Mouse (Mus musculus) urinary bladder, postnatal 36 days (tissue): ENCODE measurements around the gene Snd1.

ENCODE experiments used
- DNase-seq, 2 experiments: peaks; one replicate each; pipeline ENCODE4 v3.0.0; 2022; ENCODE audit warnings: low spot score in 2 of 2, mixed read lengths in 1 of 2

Snd1 gene

DNA sequence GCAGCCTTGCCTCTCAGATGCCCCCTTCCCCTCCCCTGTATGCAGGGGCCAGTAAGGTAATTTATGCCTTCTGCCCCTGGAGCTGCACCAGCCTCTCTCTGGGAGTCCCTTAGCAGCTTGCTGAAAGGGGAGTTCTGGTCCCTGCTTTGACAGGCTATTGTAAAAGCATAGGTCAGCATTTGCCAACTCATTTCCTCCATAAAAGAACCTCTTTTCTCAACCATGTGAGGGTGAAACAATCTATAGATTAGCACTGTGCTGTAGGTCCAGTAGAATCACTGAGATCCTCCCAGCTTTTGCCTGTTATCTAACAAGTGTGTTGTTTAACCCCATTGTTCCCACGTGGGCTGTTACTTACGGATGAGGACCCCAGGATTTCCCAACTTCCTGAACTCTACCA is 359.1 kb downstream of the Snd1 start:
- DNase-seq: no peak

- no peak for DNase-seq
Observed at GRCm38 (mm10) chr6:28836600-28836999, 361.7 kb downstream of the Snd1 start.

DNA sequence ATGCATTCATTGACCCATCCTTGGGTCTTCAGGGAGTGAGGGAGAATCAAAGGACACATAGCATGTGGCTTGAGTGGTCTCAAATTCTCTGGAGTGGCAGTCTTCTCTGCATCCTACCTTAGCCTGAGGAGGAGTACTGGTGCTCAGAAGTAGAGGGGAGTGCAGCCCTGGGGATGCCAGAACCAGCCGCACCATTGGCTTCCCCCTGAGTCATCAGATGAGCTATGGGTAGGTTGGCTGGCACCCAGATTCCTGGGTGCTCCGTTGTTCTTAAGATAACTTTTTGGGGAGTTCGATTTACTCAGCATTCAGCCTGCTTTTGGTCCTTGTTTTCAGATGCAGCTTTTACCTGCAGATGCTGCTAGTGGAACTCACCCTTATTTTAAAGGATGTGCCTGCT is 366.6 kb downstream of the Snd1 start:
- no peak for DNase-seq

DNA sequence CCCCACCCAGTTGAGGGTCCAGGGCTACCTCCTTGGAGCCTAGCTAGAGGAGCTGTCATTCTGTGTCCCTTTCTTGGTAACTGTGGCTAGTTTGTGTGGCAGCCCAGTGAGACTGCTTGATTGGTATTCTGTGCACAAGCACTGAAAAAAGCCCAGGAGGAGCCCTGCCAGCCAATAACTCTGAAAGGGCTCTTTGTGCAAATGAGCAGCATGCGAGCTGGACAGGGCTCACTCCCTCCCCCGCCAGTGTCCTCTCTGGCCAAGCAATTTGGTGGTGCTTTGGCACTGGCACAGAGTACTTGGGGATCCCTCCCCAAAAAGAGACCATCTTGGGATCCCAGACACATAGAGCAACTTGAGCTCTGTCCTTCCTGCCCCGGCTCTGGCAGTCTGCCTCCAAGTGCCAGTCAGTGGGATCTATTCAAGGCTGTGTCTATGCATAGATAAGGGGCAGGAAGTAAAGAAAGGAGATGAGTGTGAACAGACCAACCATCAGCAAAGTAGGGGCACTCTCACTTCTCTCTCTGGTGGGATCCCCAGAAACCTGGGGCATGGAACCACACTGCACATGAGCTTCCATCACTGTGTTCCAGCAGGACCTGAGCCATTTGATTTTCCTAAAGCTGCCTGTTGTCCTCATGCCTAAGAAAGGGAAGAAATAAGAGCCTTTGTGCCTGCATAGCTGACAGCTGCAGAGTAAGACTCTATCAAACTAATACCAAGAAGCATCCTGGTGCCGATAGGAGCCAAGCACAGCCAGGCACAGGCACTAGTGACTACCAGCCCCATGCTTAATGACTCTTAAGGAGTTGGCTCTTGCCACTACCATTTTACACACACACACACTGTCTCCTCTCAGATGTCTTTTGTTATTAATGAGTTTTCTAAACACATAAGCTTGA is 367.7 kb downstream of the Snd1 start:
- no peak for DNase-seq

DNA sequence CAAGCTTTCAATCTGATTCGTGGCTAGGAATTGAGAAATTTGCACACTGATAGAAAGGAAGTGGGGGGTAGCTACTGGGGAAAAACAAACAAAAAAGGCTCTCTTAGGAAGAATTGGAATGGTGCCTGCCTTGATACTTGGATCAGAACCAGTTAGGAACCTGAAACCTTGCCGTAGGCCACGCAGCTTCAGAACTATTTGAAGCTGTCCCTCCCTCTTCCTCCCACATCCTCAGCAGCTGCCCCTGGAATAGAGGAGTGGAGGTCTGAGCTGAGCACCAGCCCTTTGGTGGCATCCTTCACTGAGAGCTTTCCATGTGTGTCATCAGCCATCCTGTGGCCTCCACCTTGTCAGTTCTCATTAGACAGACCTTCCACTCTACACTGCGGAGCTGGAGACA is 370.7 kb downstream of the Snd1 start:
- DNase-seq: no peak

DNA sequence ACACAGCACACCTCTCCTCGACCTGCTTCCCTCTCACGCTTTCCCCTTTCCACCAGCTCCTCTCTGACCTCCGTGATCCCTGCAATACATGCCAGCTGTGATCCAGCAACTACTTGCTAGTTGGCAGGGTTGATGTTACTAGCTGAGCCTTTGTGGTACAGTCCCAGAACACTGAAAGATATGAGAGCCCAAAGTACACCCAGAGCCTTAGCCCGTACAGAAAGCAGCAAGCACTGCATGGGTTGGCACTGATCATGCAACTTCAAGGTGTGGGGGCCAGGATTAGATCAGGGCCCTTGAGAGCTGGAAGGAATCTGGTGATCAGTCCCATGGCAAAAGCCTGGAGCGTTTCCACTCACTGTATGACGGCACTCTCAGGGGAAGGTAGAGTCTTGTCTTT is 372.7 kb downstream of the Snd1 start:
- no peak for DNase-seq

- no peak for DNase-seq
Observed at GRCm38 (mm10) chr6:28848285-28848794, 373.4 kb downstream of the Snd1 start.

- no peak for DNase-seq
Observed at GRCm38 (mm10) chr6:28848891-28849290, 374.0 kb downstream of the Snd1 start.

DNA sequence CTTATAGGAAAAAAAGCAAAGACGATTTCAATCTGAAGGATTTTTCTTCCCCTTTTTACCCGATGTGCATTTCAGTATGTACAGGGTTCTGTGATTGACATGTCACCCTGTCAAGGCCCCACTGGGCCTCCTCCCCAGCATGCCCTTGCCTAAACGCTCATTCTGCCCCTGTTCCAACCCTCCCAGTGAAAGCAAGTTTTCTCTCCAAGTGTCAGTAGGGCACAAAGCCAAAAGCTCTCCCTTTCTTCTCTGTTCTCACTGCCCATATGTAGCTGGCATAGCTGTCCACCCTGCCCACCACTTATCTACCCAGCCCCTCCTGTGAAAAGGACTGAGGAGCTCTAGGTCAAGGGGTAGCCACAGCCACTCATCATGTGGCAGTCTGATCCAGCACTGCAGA is 374.4 kb downstream of the Snd1 start:
- no peak for DNase-seq

GRCm38 (mm10) chr6:28850326-28850900 is 375.5 kb downstream of the Snd1 start:
- DNase-seq: no peak

DNA sequence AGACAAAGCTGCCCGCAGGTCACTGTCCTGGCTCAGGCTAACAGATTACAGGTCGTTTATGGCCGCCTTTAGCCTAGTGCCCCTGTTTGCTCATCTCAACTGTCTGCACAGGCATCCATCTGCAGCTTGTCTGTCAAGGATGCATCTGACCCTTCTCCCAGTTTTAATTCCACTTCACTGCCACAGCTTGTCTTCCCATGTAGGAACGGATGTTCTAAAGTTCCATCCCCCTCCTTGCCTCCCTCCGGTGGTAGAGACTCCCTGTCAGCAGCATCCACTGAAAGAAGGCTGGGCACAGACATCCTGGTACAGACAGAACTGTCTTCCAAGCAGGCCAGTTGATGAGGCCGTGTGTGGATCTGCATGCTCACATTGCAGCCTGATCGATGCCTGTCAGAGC is 377.4 kb downstream of the Snd1 start:
- DNase-seq: no peak

DNA sequence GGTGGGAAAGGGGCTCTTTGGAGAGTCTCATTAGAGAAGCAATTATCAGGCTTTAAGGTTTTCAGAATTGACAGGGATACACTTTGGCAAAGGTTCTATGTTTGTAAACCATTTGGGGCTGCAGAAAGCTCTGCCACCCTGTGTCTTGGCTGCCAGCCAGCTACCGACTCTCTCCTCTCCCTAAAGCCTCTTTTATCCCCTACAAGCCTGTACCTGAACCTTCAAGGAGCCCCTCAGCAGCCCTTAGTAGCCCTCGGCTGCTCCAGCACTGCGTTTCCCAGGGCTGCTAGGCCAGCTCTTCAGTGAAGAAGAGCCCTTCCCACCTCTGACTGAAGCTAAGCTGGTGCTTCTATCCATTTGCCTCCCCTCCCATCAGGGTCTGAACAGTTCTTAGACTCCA is 378.2 kb downstream of the Snd1 start:
- no peak for DNase-seq

DNA sequence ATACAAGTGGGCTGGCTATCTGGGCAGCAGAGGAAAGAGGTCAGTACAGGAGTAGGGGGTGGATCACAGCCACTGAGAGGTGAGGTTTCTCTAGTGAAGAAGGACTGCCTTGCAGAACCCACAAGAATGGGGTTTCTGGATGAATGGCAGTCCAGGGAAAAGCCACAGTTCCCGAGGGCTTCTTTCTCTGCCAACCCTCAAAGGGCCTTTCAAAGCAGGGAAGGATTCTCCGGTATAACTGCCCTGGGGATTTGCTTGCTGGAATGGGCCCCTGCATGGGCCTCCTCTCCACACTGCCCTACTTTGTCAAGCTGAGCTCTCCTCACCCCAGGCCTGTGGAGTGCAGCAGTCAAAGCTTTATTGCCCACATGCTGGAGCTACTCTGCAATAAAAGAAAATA is 378.7 kb downstream of the Snd1 start:
- DNase-seq: no peak

- DNase-seq: no peak
Observed at GRCm38 (mm10) chr6:28854598-28854997, 379.7 kb downstream of the Snd1 start.

- DNase-seq: no peak
Observed at GRCm38 (mm10) chr6:28855442-28855841, 380.5 kb downstream of the Snd1 start.

GRCm38 (mm10) chr6:28856789-28857188 is 381.9 kb downstream of the Snd1 start:
- DNase-seq: no peak

DNA sequence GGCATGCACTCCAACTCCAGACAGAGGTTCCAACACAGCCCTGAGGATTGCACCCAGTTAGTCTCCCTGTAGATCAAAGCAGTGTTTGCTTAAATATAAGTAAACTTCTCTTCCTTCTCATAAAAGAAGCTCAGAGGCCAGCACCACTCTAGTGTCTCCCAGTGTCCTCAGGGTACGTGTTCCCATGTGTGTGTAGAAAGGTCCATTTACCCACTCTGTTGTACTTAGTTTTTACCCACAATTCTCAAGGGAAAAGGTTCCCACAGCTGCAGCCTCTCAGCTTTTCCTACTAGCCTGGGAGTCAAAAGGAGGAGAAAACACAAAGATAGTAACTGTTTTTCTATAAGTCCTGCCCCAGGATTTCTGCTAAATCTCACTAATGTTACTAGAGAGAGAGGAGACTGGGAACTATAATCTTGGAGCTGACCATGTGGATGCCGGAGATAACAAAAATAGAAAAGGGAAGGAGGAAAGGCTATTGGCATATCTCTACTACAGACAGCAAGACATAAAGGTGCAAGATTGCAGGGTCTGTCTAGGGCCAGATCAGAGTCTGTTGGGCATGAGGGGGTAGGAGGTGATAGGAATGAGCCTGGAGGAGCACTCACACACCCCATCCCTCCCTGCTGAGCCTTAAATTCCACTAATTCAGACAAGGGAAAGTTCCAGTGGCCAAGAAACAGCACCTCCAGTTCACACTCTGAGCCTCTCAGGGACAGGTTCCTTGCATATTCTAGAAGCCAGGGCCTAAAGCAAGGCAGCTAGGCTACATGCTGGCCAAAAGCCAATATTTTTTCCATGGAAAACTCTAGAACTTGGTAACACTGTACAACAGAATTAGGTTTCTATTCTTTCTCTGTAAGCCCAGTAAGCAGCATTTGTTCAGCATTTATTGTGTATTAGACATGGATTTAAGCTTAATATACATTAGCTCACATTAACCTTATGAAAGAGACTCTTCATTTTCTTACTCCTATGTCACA is 382.6 kb downstream of the Snd1 start:
- DNase-seq: no peak

- no peak for DNase-seq
Observed at GRCm38 (mm10) chr6:28859094-28859493, 384.2 kb downstream of the Snd1 start.

GRCm38 (mm10) chr6:28860450-28860849 is 385.5 kb downstream of the Snd1 start:
- no peak for DNase-seq

DNA sequence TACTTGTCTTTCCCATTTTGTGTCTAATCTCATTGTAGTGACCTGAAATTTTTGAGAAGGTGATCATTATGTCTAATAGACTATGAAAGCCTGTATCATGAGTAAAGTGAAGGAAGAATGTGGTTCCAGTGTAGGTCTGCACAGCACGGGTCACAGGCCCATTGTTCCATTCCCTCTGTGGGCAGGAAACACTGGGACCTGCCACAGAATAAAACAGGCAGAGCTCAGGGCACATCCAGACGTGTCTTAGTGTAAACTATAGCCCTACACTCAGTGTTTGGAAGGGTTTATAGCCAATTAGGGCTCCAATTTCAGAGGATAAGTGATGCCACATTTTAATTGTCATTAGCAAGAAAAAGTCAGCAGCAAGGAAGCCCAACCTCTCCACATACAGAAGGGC is 386.0 kb downstream of the Snd1 start:
- DNase-seq: no peak

GRCm38 (mm10) chr6:28862304-28862703 is 387.4 kb downstream of the Snd1 start:
- no peak for DNase-seq

DNA sequence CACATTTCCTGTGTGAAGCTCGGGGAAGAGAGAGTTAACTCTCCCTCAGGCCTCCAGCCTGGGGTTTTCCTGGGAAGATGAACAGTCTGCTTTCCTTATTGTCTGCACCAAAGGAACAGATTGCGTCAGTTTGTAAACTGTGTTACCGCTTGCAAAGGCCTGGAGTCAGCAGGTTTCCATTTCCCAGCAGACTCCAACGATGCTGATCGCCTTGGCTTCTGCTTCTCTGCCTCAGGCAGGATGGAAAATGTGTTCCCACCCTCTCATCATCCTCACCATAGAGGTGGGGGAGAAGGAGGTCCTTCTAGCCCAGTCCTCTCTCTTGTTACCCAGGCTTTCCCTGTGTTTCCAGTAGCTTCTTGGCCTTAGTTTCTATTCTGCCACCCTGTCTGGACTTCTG is 389.7 kb downstream of the Snd1 start:
- DNase-seq: no peak
